10 mouse cellular contexts compared by ENCODE assay signal in genomic region chr7:16070846-16071245, GRCm38 (mm10). TPM values are rescaled to one million over a fixed set of nuclear protein-coding genes. Genes with fewer than 3 reads are reported as not detected.
"Had no signal": no experiment of that assay in that cellular context is flagged by ENCODE, and none has a peak within 500 bp of the region (broad histone marks: within the 10 kb centered on the region; RNA-seq: fewer than 3 reads in every experiment).

No protein-coding gene starts in this region.

- DNase-seq: kidney, postnatal 36 days; layer of hippocampus, adult 9-11 months; liver; lung, adult 18-20 months; retina, postnatal 1 day; thymus, adult 18-20 months; thymus, postnatal 36 days had no signal

- ATAC-seq: liver, embryonic 12.5 days; midbrain, embryonic 15.5 days had no signal

RNA-seq across cellular contexts. Expression of gene Slc8a2, which starts 58.8 kb away (rescaled TPM):
- total RNA-seq: neutrophil, adult 5-6 weeks had no signal
